Mouse (Mus musculus): Measurements from ENCODE around the gene Ccdc78. TPM values are rescaled to one million over a fixed set of nuclear protein-coding genes. Genes with fewer than 3 reads are reported as not detected.
A peak's percentile ranks its signal among the peaks of the same experiment; 100 is the strongest.

The Ccdc78 gene
- polyA plus RNA-seq, 1 experiment, result 1.6 TPM

- TF ChIP-seq POLR2A (IDR thresholded peaks at IDR 0.05; ENCODE audit: control insufficient read depth, low read depth, low read length) (no peak), CTCF (IDR thresholded peaks at IDR 0.05; ENCODE audit: control insufficient read depth, insufficient read depth, insufficient replicate concordance, low read depth, low read length) (no peak)
- Histone ChIP-seq H3K27me3 (ENCODE audit: control insufficient read depth, insufficient read depth, low read length) (no peaks in the 10 kb centered on the region), H3K36me3 (ENCODE audit: control insufficient read depth, insufficient read depth, low read length) (no peaks in the 10 kb centered on the region; the same call in 1 of the 2 replicates), H3K27ac (ENCODE audit: control insufficient read depth, insufficient read depth, low read depth, low read length) (no peak overlapping the region), H3K4me1 (ENCODE audit: control insufficient read depth, insufficient read depth, low read length) (peaks cover 25% of the 10 kb centered on the region), H3K4me3 (ENCODE audit: control insufficient read depth, low read depth, low read length) (no peak overlapping the region)
Measured at GRCm38 (mm10) chr17:25825984-25826570, 39.7 kb downstream of the Ccdc78 start.

GRCm38 (mm10) chr17:25827011-25827410 is 40.6 kb downstream of the Ccdc78 start:
- Histone ChIP-seq H3K27me3 (ENCODE audit: control insufficient read depth, insufficient read depth, low read length) (no peaks in the 10 kb centered on the region), H3K27ac (ENCODE audit: control insufficient read depth, insufficient read depth, low read depth, low read length) (no peak overlapping the region), H3K4me1 (ENCODE audit: control insufficient read depth, insufficient read depth, low read length) (peaks cover 32% of the 10 kb centered on the region), H3K36me3 (ENCODE audit: control insufficient read depth, insufficient read depth, low read length) (no peaks in the 10 kb centered on the region; the same call in 1 of the 2 replicates), H3K4me3 (ENCODE audit: control insufficient read depth, low read depth, low read length) (peak overlapping the region; percentile 54)
- TF ChIP-seq POLR2A (IDR thresholded peaks at IDR 0.05; ENCODE audit: control insufficient read depth, low read depth, low read length) (no peak), CTCF (IDR thresholded peaks at IDR 0.05; ENCODE audit: control insufficient read depth, insufficient read depth, insufficient replicate concordance, low read depth, low read length) (no peak)

- Histone ChIP-seq H3K4me3 (ENCODE audit: control insufficient read depth, low read depth, low read length) (peak overlapping the region; percentile 86), H3K36me3 (ENCODE audit: control insufficient read depth, insufficient read depth, low read length) (no peaks in the 10 kb centered on the region; the same call in 1 of the 2 replicates), H3K27ac (ENCODE audit: control insufficient read depth, insufficient read depth, low read depth, low read length) (no peak overlapping the region), H3K4me1 (ENCODE audit: control insufficient read depth, insufficient read depth, low read length) (peaks cover 34% of the 10 kb centered on the region), H3K27me3 (ENCODE audit: control insufficient read depth, insufficient read depth, low read length) (no peaks in the 10 kb centered on the region)
- TF ChIP-seq CTCF (IDR thresholded peaks at IDR 0.05; ENCODE audit: control insufficient read depth, insufficient read depth, insufficient replicate concordance, low read depth, low read length) (no peak), POLR2A (IDR thresholded peaks at IDR 0.05; ENCODE audit: control insufficient read depth, low read depth, low read length) (no peak)
Measured at GRCm38 (mm10) chr17:25827546-25828222, 41.3 kb downstream of the Ccdc78 start.

DNA sequence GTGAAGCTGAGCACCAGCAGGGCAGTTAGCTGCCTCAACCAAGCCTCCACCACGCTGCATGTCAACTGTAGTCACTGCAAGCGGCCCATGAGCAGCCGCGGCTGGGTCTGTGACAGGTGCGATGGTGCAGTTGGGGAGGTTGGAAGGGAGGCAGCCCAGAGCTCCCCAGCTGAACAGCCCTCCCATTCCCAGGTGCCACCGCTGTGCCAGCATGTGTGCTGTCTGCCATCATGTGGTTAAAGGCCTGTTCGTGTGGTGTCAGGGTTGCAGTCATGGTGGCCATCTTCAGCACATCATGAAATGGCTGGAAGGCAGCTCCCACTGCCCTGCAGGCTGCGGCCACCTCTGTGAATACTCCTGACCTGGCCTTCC is 41.8 kb downstream of the Ccdc78 start:
- Histone ChIP-seq H3K4me3 (ENCODE audit: control insufficient read depth, low read depth, low read length) (peak overlapping the region; percentile 86), H3K36me3 (ENCODE audit: control insufficient read depth, insufficient read depth, low read length) (no peaks in the 10 kb centered on the region; the same call in 1 of the 2 replicates), H3K4me1 (ENCODE audit: control insufficient read depth, insufficient read depth, low read length) (peaks cover 31% of the 10 kb centered on the region), H3K27me3 (ENCODE audit: control insufficient read depth, insufficient read depth, low read length) (no peaks in the 10 kb centered on the region), H3K27ac (ENCODE audit: control insufficient read depth, insufficient read depth, low read depth, low read length) (peak overlapping the region; percentile 52)
- TF ChIP-seq CTCF (IDR thresholded peaks at IDR 0.05; ENCODE audit: control insufficient read depth, insufficient read depth, insufficient replicate concordance, low read depth, low read length) (no peak), POLR2A (IDR thresholded peaks at IDR 0.05; ENCODE audit: control insufficient read depth, low read depth, low read length) (no peak)

DNA sequence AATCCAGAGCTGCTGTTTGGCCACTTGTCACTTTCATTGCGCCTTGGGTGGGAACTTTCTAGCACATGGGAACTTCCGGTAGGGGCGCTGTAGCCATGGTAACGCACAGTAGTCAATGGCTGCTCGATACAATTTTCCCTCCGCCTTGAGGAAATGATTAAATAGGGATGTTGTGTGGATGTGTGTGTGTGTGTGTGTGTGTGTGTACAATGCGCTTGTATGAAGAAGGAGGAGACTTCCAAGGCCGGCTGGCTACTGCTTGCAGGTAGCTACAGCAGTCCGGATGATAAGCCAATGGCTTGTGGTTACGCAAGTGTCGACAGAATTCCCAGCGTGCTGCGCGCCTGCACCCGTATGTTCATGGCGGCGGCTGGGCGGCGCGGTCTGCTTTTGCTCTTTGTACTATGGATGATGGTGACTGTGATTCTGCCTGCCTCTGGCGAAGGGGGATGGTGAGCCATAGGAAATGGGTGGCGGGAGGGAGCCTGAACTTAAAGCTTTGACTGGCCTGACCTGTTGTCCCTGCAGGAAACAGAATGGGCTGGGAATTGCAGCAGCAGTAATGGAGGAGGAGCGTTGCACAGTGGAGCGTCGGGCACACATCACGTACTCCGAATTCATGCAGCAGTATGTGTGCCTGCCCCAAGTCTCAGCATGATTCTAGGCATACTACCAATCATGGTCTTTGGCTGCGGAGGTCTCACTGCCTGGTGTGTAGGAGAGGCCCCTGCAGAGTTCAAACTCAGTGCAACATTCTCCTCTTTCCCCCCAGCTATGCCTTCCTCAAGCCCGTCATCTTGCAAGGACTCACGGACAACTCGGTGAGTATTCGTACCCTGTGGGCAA is 42.6 kb downstream of the Ccdc78 start, which contains the start of gene Jmjd8:
Gene Jmjd8 (plus strand): TSS at position 156 of the 846 bp plus-strand sequence.
- TF ChIP-seq CTCF (IDR thresholded peaks at IDR 0.05; ENCODE audit: control insufficient read depth, insufficient read depth, insufficient replicate concordance, low read depth, low read length) (no peak), POLR2A (IDR thresholded peaks at IDR 0.05; ENCODE audit: control insufficient read depth, low read depth, low read length) (peak; percentile 68)
- peaks cover 33% of the 10 kb centered on the region for H3K4me1 ChIP-seq (ENCODE audit: control insufficient read depth, insufficient read depth, low read length)

GRCm38 (mm10) chr17:25829558-25830017 is 43.2 kb downstream of the Ccdc78 start:
- Histone ChIP-seq H3K4me3 (ENCODE audit: control insufficient read depth, low read depth, low read length) (peak overlapping the region; percentile 86), H3K36me3 (ENCODE audit: control insufficient read depth, insufficient read depth, low read length) (no peaks in the 10 kb centered on the region; the same call in 1 of the 2 replicates), H3K27ac (ENCODE audit: control insufficient read depth, insufficient read depth, low read depth, low read length) (peak overlapping the region; percentile 1; the same call in 1 of the 2 replicates), H3K4me1 (ENCODE audit: control insufficient read depth, insufficient read depth, low read length) (peaks cover 35% of the 10 kb centered on the region), H3K27me3 (ENCODE audit: control insufficient read depth, insufficient read depth, low read length) (no peaks in the 10 kb centered on the region)
- TF ChIP-seq CTCF (IDR thresholded peaks at IDR 0.05; ENCODE audit: control insufficient read depth, insufficient read depth, insufficient replicate concordance, low read depth, low read length) (no peak), POLR2A (IDR thresholded peaks at IDR 0.05; ENCODE audit: control insufficient read depth, low read depth, low read length) (no peak)

More for the DNA sequence above, 42.6 kb downstream of the Ccdc78 start, which contains the start of gene Jmjd8:
- H3K27ac ChIP-seq (ENCODE audit: control insufficient read depth, insufficient read depth, low read depth, low read length), result peak within 1 kb of the TSS; percentile 52
- H3K27me3 ChIP-seq (ENCODE audit: control insufficient read depth, insufficient read depth, low read length), result no peaks in the 10 kb centered on the region
- H3K4me3 ChIP-seq (ENCODE audit: control insufficient read depth, low read depth, low read length), result peak within 1 kb of the TSS; percentile 86
- H3K36me3 ChIP-seq (ENCODE audit: control insufficient read depth, insufficient read depth, low read length), result no peaks in the 10 kb centered on the region; the same call in 1 of the 2 replicates

Data from testis, adult 2 months (tissue).